Comparison of ENCODE assay signal across 8 mouse cellular contexts in the genomic region with DNA sequence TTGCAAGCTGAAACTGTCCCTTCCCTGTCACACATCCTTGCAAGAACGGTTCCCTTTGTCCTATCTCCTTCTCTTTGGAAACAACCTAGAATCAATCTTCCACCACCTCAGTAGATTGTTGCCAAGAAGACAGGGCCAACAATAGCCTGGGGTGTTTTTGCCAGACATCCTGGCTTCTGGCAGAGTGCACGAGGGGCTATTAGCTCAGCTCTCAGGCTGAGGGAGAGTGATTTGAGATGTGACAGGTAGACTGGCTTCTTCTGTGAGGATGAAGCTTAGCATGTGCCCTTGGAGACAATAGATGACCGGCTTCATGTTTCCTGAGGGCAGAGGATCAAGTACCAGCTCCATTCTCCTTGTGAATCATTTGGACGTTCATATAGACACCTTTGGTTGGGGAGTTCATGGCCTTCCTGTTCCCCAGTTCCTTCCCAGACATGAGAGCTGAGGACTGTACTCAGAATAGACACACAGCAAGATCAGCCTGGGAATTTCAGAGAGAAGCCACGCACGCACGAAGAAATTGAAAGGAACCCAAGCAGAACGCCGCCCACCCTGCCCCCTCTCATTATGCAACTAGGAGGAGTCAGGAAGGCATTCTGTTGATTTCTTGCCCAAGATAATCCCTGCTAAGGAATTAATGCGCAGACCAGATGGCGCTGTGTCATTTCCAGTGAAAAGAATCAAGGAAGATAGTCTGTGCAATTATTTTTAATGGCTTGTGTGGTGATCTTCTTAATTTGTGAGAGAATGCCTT.
DNase-seq lines count a peak whose midpoint lies in the region; ATAC-seq and TF ChIP-seq lines count a peak whose summit lies in the region.

No protein-coding gene starts in this region.

- ATAC-seq in heart, postnatal 0 days (ENCODE audit: insufficient read depth, low read depth), result no peak
- peak; percentile 82 for ATAC-seq in midbrain, embryonic 12.5 days (ENCODE audit: low FRiP score, low read depth)

- no peak for TF ChIP-seq CTCF in heart, postnatal 0 days (IDR thresholded peaks at IDR 0.05; ENCODE audit: low read depth)

- H3K4me3 ChIP-seq in heart, postnatal 0 days (ENCODE audit: low read depth, low read length), result no peak overlapping the region
- no peak overlapping the region for H3K4me3 ChIP-seq in midbrain, embryonic 12.5 days

- DNase-seq in adrenal gland, adult (ENCODE audit: inconsistent age in 2 of 2, low spot score in 1 of 2), result peak; percentile 30 to 60
- no peak for DNase-seq in adrenal gland, adult 18-20 months (ENCODE audit: low spot score in 2 of 2)
- peak; percentile 70 for DNase-seq in brain, embryonic 18.5 days (ENCODE audit: low read depth, low spot score)
- DNase-seq in heart, postnatal 0 days (ENCODE audit: low spot score), result no peak
- DNase-seq in kidney, postnatal 4 days, result peak; percentile 48 to 58
- peak; percentile 70 for DNase-seq in telencephalon, adult 2 months (ENCODE audit: low read depth, low spot score)
- no peak for DNase-seq in thymus, postnatal 14 days

- no peak overlapping the region for H3K4me2 ChIP-seq in heart, postnatal 0 days (ENCODE audit: low read depth, low read length)
- peak overlapping the region; percentile 15; the same call in 1 of the 2 replicates for H3K4me2 ChIP-seq in midbrain, embryonic 12.5 days (replicated peaks)

- H3K4me1 ChIP-seq in heart, postnatal 0 days (ENCODE audit: control insufficient read depth, insufficient read depth), result 0 out of 2 replicates have a peak, but pooled peaks cover 8% of the 10 kb centered on the region
- peaks cover 21% of the 10 kb centered on the region for H3K4me1 ChIP-seq in midbrain, embryonic 12.5 days

- peak overlapping the region; percentile 53; the same call in 1 of the 2 replicates for H3K27ac ChIP-seq in heart, postnatal 0 days (ENCODE audit: low read depth)
- peak overlapping the region; percentile 79 for H3K27ac ChIP-seq in midbrain, embryonic 12.5 days (replicated peaks)

- TF ChIP-seq EP300 in heart, postnatal 0 days (IDR thresholded peaks at IDR 0.05; ENCODE audit: low read depth), result no peak

- H3K27me3 ChIP-seq in heart, postnatal 0 days (ENCODE audit: control insufficient read depth, insufficient read depth, low read length), result no peaks in the 10 kb centered on the region
- no peaks in the 10 kb centered on the region for H3K27me3 ChIP-seq in midbrain, embryonic 12.5 days

- no peak overlapping the region for H3K9ac ChIP-seq in heart, postnatal 0 days (replicated peaks; ENCODE audit: low read depth, low read length)
- no peak overlapping the region for H3K9ac ChIP-seq in midbrain, embryonic 12.5 days (replicated peaks)

- H3K9me3 ChIP-seq in heart, postnatal 0 days (replicated peaks; ENCODE audit: control insufficient read depth, low read length), result no peaks in the 10 kb centered on the region
- H3K9me3 ChIP-seq in midbrain, embryonic 12.5 days, result no peaks in the 10 kb centered on the region

- WGBS in heart, postnatal 0 days, result 63% methylated on average over 11 of the region's 11 CpGs
- 20% methylated on average over 11 of the region's 11 CpGs for WGBS in midbrain, embryonic 12.5 days

- H3K36me3 ChIP-seq in heart, postnatal 0 days (replicated peaks; ENCODE audit: control insufficient read depth, insufficient read depth, low read length), result peaks cover 27% of the 10 kb centered on the region
- peaks cover 72% of the 10 kb centered on the region for H3K36me3 ChIP-seq in midbrain, embryonic 12.5 days

Comparison
In these comparisons a context has a peak if more than half of its experiments do, and no peak if none do; other contexts are left out.
1. DNase-seq: peak in adrenal gland, adult (2 of 2), brain, embryonic 18.5 days (single experiment), kidney, postnatal 4 days (2 of 2) and telencephalon, adult 2 months (single experiment); none in adrenal gland, adult 18-20 months (0 of 2), heart, postnatal 0 days (single experiment) and thymus, postnatal 14 days (single experiment).